Mouse (Mus musculus) hindbrain, embryonic 13.5 days (tissue): Measurements from ENCODE around the gene Vip. TPM values are rescaled to one million over a fixed set of nuclear protein-coding genes. Genes with fewer than 3 reads are reported as not detected.

ENCODE experiments used
- ATAC-seq: fragments of 200-750 bp; cut with Nextera tagmentation; 2 replicates; pipeline ENCODE4 v1.8.0; 2017; ENCODE audit warnings: moderate TSS enrichment; ENCODE audit not compliant: low FRiP score
- H3K27ac ChIP-seq: fragments of 300-500 bp; sonication (generic); 2 replicates; pipeline ENCODE4 v1.5.1; 2015; ENCODE audit warnings: inconsistent platforms, mild to moderate bottlenecking, moderate library complexity
- H3K27me3 ChIP-seq: fragments of 300-500 bp; sonication (generic); 2 replicates; pipeline ENCODE4 v1.6.1; 2015; ENCODE audit warnings: mild to moderate bottlenecking, inconsistent platforms
- H3K36me3 ChIP-seq: fragments of 300-500 bp; sonication (generic); 2 replicates; pipeline ENCODE4 v1.6.1; 2015; ENCODE audit warnings: mild to moderate bottlenecking, inconsistent platforms
- H3K4me1 ChIP-seq: fragments of 300-500 bp; sonication (generic); replicated peaks from 2 replicates; pipeline ENCODE4 v1.6.1; 2015; ENCODE audit warnings: inconsistent platforms
- H3K4me2 ChIP-seq: fragments of 300-500 bp; sonication (generic); 2 replicates; pipeline ENCODE4 v1.6.1; 2015; ENCODE audit warnings: inconsistent platforms, mild to moderate bottlenecking, moderate library complexity
- H3K4me3 ChIP-seq: fragments of 300-500 bp; sonication (generic); 2 replicates; pipeline ENCODE4 v1.5.1; 2015; ENCODE audit warnings: mild to moderate bottlenecking, inconsistent platforms
- H3K9ac ChIP-seq: fragments of 300-500 bp; sonication (generic); 2 replicates; pipeline ENCODE4 v1.6.1; 2015; ENCODE audit warnings: mild to moderate bottlenecking, inconsistent platforms
- H3K9me3 ChIP-seq: fragments of 300-500 bp; sonication (generic); 2 replicates; pipeline ENCODE4 v1.6.1; 2016; ENCODE audit warnings: inconsistent platforms
- WGBS: fragments of 180-500 bp; shearing (Covaris S2); methylation state at CpG from one replicate; pipeline ENCODE4 v1.1.7; 2015; 5-methylcytosine and 5-hydroxymethylcytosine counted together
- polyA plus RNA-seq: library from polyadenylated mRNA; unstranded; fragments of >200 nt; fragmentation: Nextera tagmentation; extraction: Ambion mirVana; gene quantifications from 2 replicates; pipeline ENCODE4 v1.2.1, GENCODE M21; 2015

Vip gene
- polyA plus RNA-seq, 1 experiment from 2014 or later, result 1.2 TPM

- no peak overlapping the region for H3K27ac ChIP-seq
- no peak overlapping the region for H3K9ac ChIP-seq
- no peak overlapping the region for H3K4me2 ChIP-seq
- WGBS, result 42% methylated on average over 1 of the region's 1 CpGs
- no peaks in the 10 kb centered on the region for H3K27me3 ChIP-seq
- H3K4me1 ChIP-seq, result no peaks in the 10 kb centered on the region
- no peaks in the 10 kb centered on the region for H3K36me3 ChIP-seq
- H3K4me3 ChIP-seq, result no peak overlapping the region
- H3K9me3 ChIP-seq, result no peaks in the 10 kb centered on the region
- ATAC-seq, result no peak
Measured at GRCm38 (mm10) chr10:5634336-5634735, 4.7 kb upstream of the Vip start.

DNA sequence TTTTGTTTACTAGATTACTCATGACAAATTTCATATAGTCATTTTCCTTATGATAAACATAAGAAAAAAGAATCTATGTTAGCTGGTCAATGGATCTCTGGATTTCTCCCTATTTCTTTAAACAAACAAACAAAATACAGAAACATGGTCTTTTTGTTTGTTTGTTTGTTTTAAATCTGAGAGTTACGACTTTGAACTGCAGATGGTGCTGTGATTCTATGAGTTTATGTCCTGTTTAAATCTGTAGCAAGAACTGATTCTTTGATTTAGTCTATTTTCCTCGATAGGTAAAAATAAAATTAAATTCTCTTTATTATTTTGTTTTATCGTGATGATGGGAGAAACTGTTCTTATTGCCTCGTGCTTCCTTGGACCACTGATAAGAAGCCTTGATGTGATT, 1.7 kb upstream of the Vip start:
- Histone ChIP-seq H3K4me1 (no peaks in the 10 kb centered on the region), H3K9ac (no peak overlapping the region)
- 85% methylated on average over 4 of the region's 4 CpGs for WGBS

DNA sequence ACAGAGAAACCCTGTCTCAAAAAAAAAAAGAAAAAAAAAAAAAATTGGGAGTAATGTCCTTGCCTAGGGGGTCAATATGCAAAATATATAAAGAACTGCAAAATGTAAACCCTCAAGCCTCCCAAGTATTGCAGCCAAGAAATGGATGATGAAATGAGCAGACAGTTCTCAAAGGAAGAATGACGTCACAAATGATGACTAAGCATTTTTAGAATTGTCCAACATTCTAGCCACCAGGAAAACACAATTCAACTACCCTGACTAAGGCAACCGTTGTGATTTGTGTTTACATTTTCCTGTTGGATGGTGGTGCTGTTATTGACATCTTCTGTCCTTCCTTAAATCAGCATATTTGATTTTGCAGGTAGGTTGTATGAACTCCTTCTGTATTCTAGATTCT, 42.3 kb downstream of the Vip start:
- WGBS, result 90% methylated on average over 2 of the region's 2 CpGs
- no peaks in the 10 kb centered on the region for H3K9me3 ChIP-seq
- no peak for ATAC-seq
- no peak overlapping the region for H3K27ac ChIP-seq
- H3K4me2 ChIP-seq, result no peak overlapping the region
- no peaks in the 10 kb centered on the region for H3K27me3 ChIP-seq
- H3K36me3 ChIP-seq, result no peaks in the 10 kb centered on the region
- H3K9ac ChIP-seq, result no peak overlapping the region
- no peak overlapping the region for H3K4me3 ChIP-seq
- no peaks in the 10 kb centered on the region for H3K4me1 ChIP-seq

More for the DNA sequence above, 1.7 kb upstream of the Vip start:
- Histone ChIP-seq H3K27me3 (no peaks in the 10 kb centered on the region), H3K4me3 (no peak overlapping the region), H3K27ac (no peak overlapping the region), H3K9me3 (no peaks in the 10 kb centered on the region), H3K36me3 (no peaks in the 10 kb centered on the region), H3K4me2 (no peak overlapping the region)
- no peak for ATAC-seq

DNA sequence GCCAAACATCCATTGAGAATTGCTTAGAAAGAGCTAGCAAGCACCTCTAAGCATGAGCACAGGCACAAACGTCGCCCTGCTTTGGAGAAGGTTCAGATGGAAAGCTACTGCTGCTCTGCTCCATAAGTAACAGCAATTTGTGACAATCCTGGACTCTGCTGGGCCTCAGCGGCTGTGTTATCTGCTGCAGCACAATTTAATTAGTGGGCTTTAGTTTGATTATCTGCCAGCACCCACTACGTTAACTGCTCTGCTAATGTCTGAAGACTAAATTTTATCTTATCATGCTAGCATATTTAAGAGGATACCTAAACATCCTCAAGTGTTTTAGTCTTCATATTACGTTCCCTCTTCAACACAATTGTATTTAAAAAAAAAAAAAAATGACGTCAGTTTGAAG, 46.6 kb downstream of the Vip start:
- H3K27ac ChIP-seq, result no peak overlapping the region
- no peak overlapping the region for H3K4me2 ChIP-seq
- H3K4me3 ChIP-seq, result no peak overlapping the region
- H3K27me3 ChIP-seq, result no peaks in the 10 kb centered on the region
- H3K9me3 ChIP-seq, result no peaks in the 10 kb centered on the region
- no peak for ATAC-seq
- H3K36me3 ChIP-seq, result no peaks in the 10 kb centered on the region
- whole genome bisulfite sequencing, result 78% methylated on average over 6 of the region's 6 CpGs
- no peaks in the 10 kb centered on the region for H3K4me1 ChIP-seq
- H3K9ac ChIP-seq, result no peak overlapping the region

GRCm38 (mm10) chr10:5694351-5694750, 55.3 kb downstream of the Vip start:
- ATAC-seq, result no peak
- H3K4me2 ChIP-seq, result no peak overlapping the region
- no peak overlapping the region for H3K4me3 ChIP-seq
- H3K27ac ChIP-seq, result no peak overlapping the region
- H3K9me3 ChIP-seq, result no peaks in the 10 kb centered on the region
- H3K9ac ChIP-seq, result no peak overlapping the region
- H3K36me3 ChIP-seq, result no peaks in the 10 kb centered on the region
- no peaks in the 10 kb centered on the region for H3K4me1 ChIP-seq
- WGBS, result 78% methylated on average over 1 of the region's 1 CpGs
- H3K27me3 ChIP-seq, result no peaks in the 10 kb centered on the region

Other genes starting within 250 kb of the Vip start
- 8.6 and 10.3 TPM in 2 replicates for gene Syne1, start 87.7 kb upstream of the Vip start, polyA plus RNA-seq
- 1.3 and 1.8 TPM in 2 replicates for gene Myct1, start 45.4 kb upstream of the Vip start, polyA plus RNA-seq
- 18.7 and 19.8 TPM in 2 replicates for gene Fbxo5, start 166.4 kb downstream of the Vip start, polyA plus RNA-seq
- gene Mtrf1l, start 184.7 kb downstream of the Vip start, polyA plus RNA-seq, result 11.5 and 12.6 TPM in 2 replicates